8 mouse cellular contexts compared by ENCODE assay signal in genomic region chr1:167001174-167001843, GRCm38 (mm10). TPM values are rescaled to one million over a fixed set of nuclear protein-coding genes. Genes with fewer than 3 reads are reported as not detected.
DNase-seq lines count a peak whose midpoint lies in the region; ATAC-seq and TF ChIP-seq lines count a peak whose summit lies in the region.

Fam78b (plus strand) TSS chr1:167001417.

- TF ChIP-seq EP300 in stomach, postnatal 0 days (optimal IDR thresholded peaks at IDR 0.05), result no peak

- no peak for ATAC-seq in CD4-positive, CD25-positive, alpha-beta regulatory T cell, adult 4 months
- ATAC-seq in G1E (ENCODE audit: extremely low read depth, insufficient number of reproducible peaks, low FRiP score, poor library complexity, severe bottlenecking), result no peak
- peak; percentile 49 for ATAC-seq in embryonic facial prominence, embryonic 13.5 days (ENCODE audit: insufficient number of reproducible peaks, insufficient read depth, low FRiP score, low TSS enrichment, low read depth)
- ATAC-seq in hindbrain, embryonic 11.5 days (ENCODE audit: low FRiP score), result peak; percentile 75
- ATAC-seq in midbrain, embryonic 15.5 days (replicated peaks), result peak; percentile 83
- peak; percentile 56 for ATAC-seq in stomach, postnatal 0 days (ENCODE audit: low FRiP score, low TSS enrichment)

- H3K27me3 ChIP-seq in G1E (ENCODE audit: insufficient read depth, low read length), result no peaks in the 10 kb centered on the region
- peaks cover 27% of the 10 kb centered on the region for H3K27me3 ChIP-seq in embryonic facial prominence, embryonic 13.5 days
- peaks cover 4% of the 10 kb centered on the region; the same call in 1 of the 2 replicates for H3K27me3 ChIP-seq in hindbrain, embryonic 11.5 days (ENCODE audit: control insufficient read depth, insufficient read depth, low read length)
- no peaks in the 10 kb centered on the region for H3K27me3 ChIP-seq in midbrain, embryonic 15.5 days (replicated peaks)
- H3K27me3 ChIP-seq in stomach, postnatal 0 days (ENCODE audit: control insufficient read depth, insufficient read depth, low read length), result peaks cover 10% of the 10 kb centered on the region

- DNase-seq in CD4-positive, CD25-positive, alpha-beta regulatory T cell, adult 2 months (ENCODE audit: low read depth, low spot score), result peak; percentile 25
- DNase-seq in G1E (ENCODE audit: low spot score), result no peak
- DNase-seq in hindbrain, embryonic 11.5 days (ENCODE audit: low spot score), result peak; percentile 72
- DNase-seq in left cerebral cortex, postnatal 10 days (ENCODE audit: extremely low spot score in 1 of 2, low spot score in 2 of 2), result peak in 1 of 2 experiments; percentile 73
- DNase-seq in stomach, postnatal 0 days (ENCODE audit: low spot score), result peak; percentile 15

- H3K4me1 ChIP-seq in G1E (ENCODE audit: insufficient read depth, low read depth, low read length), result no peaks in the 10 kb centered on the region
- H3K4me1 ChIP-seq in embryonic facial prominence, embryonic 13.5 days, result peaks cover 22% of the 10 kb centered on the region
- H3K4me1 ChIP-seq in hindbrain, embryonic 11.5 days (replicated peaks; ENCODE audit: control insufficient read depth, insufficient read depth, low read length), result no peaks in the 10 kb centered on the region; the same call in none of the 2 replicates
- H3K4me1 ChIP-seq in midbrain, embryonic 15.5 days, result peaks cover 35% of the 10 kb centered on the region
- H3K4me1 ChIP-seq in stomach, postnatal 0 days (replicated peaks; ENCODE audit: control insufficient read depth, insufficient read depth), result no peaks in the 10 kb centered on the region

- peak within 1 kb of the TSS; percentile 48; the same call in 1 of the 2 replicates for H3K4me3 ChIP-seq in G1E (ENCODE audit: low read depth, low read length)
- H3K4me3 ChIP-seq in embryonic facial prominence, embryonic 13.5 days, result peak within 1 kb of the TSS; percentile 72
- peak within 1 kb of the TSS; percentile 86 for H3K4me3 ChIP-seq in hindbrain, embryonic 11.5 days (ENCODE audit: low read depth, low read length)
- H3K4me3 ChIP-seq in midbrain, embryonic 15.5 days, result peak within 1 kb of the TSS; percentile 90
- peak within 1 kb of the TSS; percentile 68 for H3K4me3 ChIP-seq in stomach, postnatal 0 days (ENCODE audit: low read depth, low read length)

- under 1% methylated on average over 81 of the region's 85 CpGs for WGBS in embryonic facial prominence, embryonic 13.5 days
- 0% methylated on average over 38 of the region's 85 CpGs for WGBS in hindbrain, embryonic 11.5 days
- under 1% methylated on average over 44 of the region's 85 CpGs for WGBS in midbrain, embryonic 15.5 days
- 1% methylated on average over 35 of the region's 85 CpGs for WGBS in stomach, postnatal 0 days

- peak within 1 kb of the TSS; percentile 83 for H3K9ac ChIP-seq in embryonic facial prominence, embryonic 13.5 days
- H3K9ac ChIP-seq in hindbrain, embryonic 11.5 days (ENCODE audit: low read depth, low read length), result peak within 1 kb of the TSS; percentile 91
- H3K9ac ChIP-seq in midbrain, embryonic 15.5 days, result peak within 1 kb of the TSS; percentile 82
- H3K9ac ChIP-seq in stomach, postnatal 0 days (ENCODE audit: low read length), result peak within 1 kb of the TSS; percentile 62

- peaks cover 65% of the 10 kb centered on the region for H3K9me3 ChIP-seq in G1E (replicated peaks)
- H3K9me3 ChIP-seq in embryonic facial prominence, embryonic 13.5 days, result no peaks in the 10 kb centered on the region
- H3K9me3 ChIP-seq in hindbrain, embryonic 11.5 days (ENCODE audit: control insufficient read depth, low read length), result no peaks in the 10 kb centered on the region
- no peaks in the 10 kb centered on the region for H3K9me3 ChIP-seq in midbrain, embryonic 15.5 days
- no peaks in the 10 kb centered on the region for H3K9me3 ChIP-seq in stomach, postnatal 0 days (ENCODE audit: control insufficient read depth, low read length)

- H3K27ac ChIP-seq in embryonic facial prominence, embryonic 13.5 days, result 0 out of 2 replicates have a peak within 1 kb of the TSS, but pooled peaks have one; percentile 33
- H3K27ac ChIP-seq in hindbrain, embryonic 11.5 days (ENCODE audit: low read depth, low read length), result peak within 1 kb of the TSS; percentile 92
- peak within 1 kb of the TSS; percentile 98 for H3K27ac ChIP-seq in midbrain, embryonic 15.5 days
- H3K27ac ChIP-seq in stomach, postnatal 0 days (replicated peaks), result peak within 1 kb of the TSS; percentile 49; the same call in 1 of the 2 replicates

- TF ChIP-seq CTCF in G1E (IDR thresholded peaks at IDR 0.05; ENCODE audit: low read depth, low read length), result no peak
- no peak for TF ChIP-seq CTCF in stomach, postnatal 0 days (IDR thresholded peaks at IDR 0.05; ENCODE audit: low read depth)

- H3K36me3 ChIP-seq in G1E (replicated peaks), result no peaks in the 10 kb centered on the region
- H3K36me3 ChIP-seq in embryonic facial prominence, embryonic 13.5 days, result no peaks in the 10 kb centered on the region
- no peaks in the 10 kb centered on the region for H3K36me3 ChIP-seq in hindbrain, embryonic 11.5 days (ENCODE audit: control insufficient read depth, insufficient read depth, low read length)
- H3K36me3 ChIP-seq in midbrain, embryonic 15.5 days (replicated peaks), result no peaks in the 10 kb centered on the region
- no peaks in the 10 kb centered on the region for H3K36me3 ChIP-seq in stomach, postnatal 0 days (ENCODE audit: control insufficient read depth, insufficient read depth, low read length)

- peak within 1 kb of the TSS; percentile 96 for H3K4me2 ChIP-seq in embryonic facial prominence, embryonic 13.5 days
- H3K4me2 ChIP-seq in hindbrain, embryonic 11.5 days (replicated peaks; ENCODE audit: low read depth, low read length), result peak within 1 kb of the TSS; percentile 93
- peak within 1 kb of the TSS; percentile 82 for H3K4me2 ChIP-seq in midbrain, embryonic 15.5 days
- H3K4me2 ChIP-seq in stomach, postnatal 0 days (replicated peaks; ENCODE audit: low read depth), result peak within 1 kb of the TSS; percentile 93

- intact Hi-C loops in left cerebral cortex, postnatal 10 days (cut with DNase I), result loop anchor here (5.0 to 10.0 kb wide), 3 partner anchors 183 to 211 kb away; no protein-coding TSS in a partner anchor

RNA-seq across cellular contexts. Expression of gene Fam78b, which starts in this region (rescaled TPM):
- under 1 TPM in 1 of 2 experiments, not detected in 1; 0.08 TPM for polyA plus RNA-seq in CD4-positive, CD25-positive, alpha-beta regulatory T cell, adult 4 months (2017; shearing (Covaris generic))
- total RNA-seq in G1E (2014; fragmentation: Nextera tagmentation) (not detected in 2 replicates), G1E (2017) (0.11 and 0.12 TPM in 2 replicates)
- polyA plus RNA-seq in G1E (2012), result not detected in 2 replicates
- 0.49 and 0.70 TPM in 2 replicates for polyA plus RNA-seq in embryonic facial prominence, embryonic 13.5 days (2015; fragmentation: Nextera tagmentation; extraction: Ambion mirVana)
- 9.3 and 11.0 TPM in 2 replicates for polyA plus RNA-seq in hindbrain, embryonic 11.5 days (2014; fragmentation: Nextera tagmentation; extraction: Ambion mirVana)
- 10 to 100 TPM; 34.2 to 36.3 TPM for total RNA-seq in left cerebral cortex, postnatal 10 days (2021)
- polyA plus RNA-seq in midbrain, embryonic 15.5 days (2015; fragmentation: Nextera tagmentation; extraction: Ambion mirVana), result 15.3 and 15.9 TPM in 2 replicates
- 0.36 and 0.40 TPM in 2 replicates for polyA plus RNA-seq in stomach, postnatal 0 days (2015; fragmentation: Nextera tagmentation; extraction: Ambion mirVana)

Comparison
In these comparisons a context has a peak if more than half of its experiments do, and no peak if none do; other contexts are left out.
1. RNA of gene Fam78b (total RNA-seq): 34.2 to 36.3 TPM in left cerebral cortex, postnatal 10 days; 0.11 to 0.12 TPM in G1E; every median in the first group is over 10 times any median in the second.
2. Peak in ATAC-seq, H3K4me3 ChIP-seq, H3K27ac ChIP-seq, H3K9ac ChIP-seq and H3K4me2 ChIP-seq in embryonic facial prominence, embryonic 13.5 days; RNA of the gene not detected or under 1 TPM.
3. Peak in DNase-seq, ATAC-seq, H3K4me3 ChIP-seq, H3K27ac ChIP-seq, H3K9ac ChIP-seq and H3K4me2 ChIP-seq in stomach, postnatal 0 days; RNA of the gene not detected or under 1 TPM.
4. ATAC-seq: peak in hindbrain, embryonic 11.5 days (single experiment) and midbrain, embryonic 15.5 days (single experiment); none in CD4-positive, CD25-positive, alpha-beta regulatory T cell, adult 4 months (single experiment) and G1E (single experiment).
5. H3K27ac ChIP-seq: peak in every context shown above with its lines; median percentile 98 in midbrain, embryonic 15.5 days; 92 in hindbrain, embryonic 11.5 days; 49 in stomach, postnatal 0 days; 33 in embryonic facial prominence, embryonic 13.5 days.
6. Peak in every context shown above with its lines, with median percentiles within 50 percentile points of each other: H3K4me3 ChIP-seq, H3K4me2 ChIP-seq and H3K9ac ChIP-seq.